11 mouse cellular contexts compared by ENCODE assay signal in the genomic region with DNA sequence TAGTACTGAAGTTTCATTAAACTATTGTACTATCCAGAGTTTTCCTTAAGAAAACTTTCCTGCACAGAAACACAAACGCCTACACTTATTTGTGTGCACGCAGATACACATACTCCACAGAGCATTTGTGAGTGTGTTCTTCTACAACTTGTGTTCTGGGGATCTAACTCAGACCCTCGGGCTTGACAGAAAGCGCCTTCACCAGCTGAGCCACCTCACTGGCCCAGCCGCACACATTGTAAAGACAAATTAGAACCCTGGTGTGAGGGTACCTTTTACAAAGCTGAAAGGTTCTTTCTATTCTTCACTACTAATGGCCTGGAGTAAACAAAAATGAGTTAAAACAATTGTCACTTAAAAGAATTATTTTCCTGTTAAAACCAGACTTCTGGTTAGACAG. TPM values are rescaled to one million over a fixed set of nuclear protein-coding genes. Genes with fewer than 3 reads are reported as not detected.
DNase-seq lines count a peak whose midpoint lies in the region; ATAC-seq and TF ChIP-seq lines count a peak whose summit lies in the region.
"Had no signal": no experiment of that assay in that cellular context is flagged by ENCODE, and none has a peak within 500 bp of the region (broad histone marks: within the 10 kb centered on the region; RNA-seq: fewer than 3 reads in every experiment).

No protein-coding gene starts in this region.

- peaks cover 31% of the 10 kb centered on the region for H3K4me1 ChIP-seq in forebrain, embryonic 10.5 days
- peaks cover 29% of the 10 kb centered on the region for H3K4me1 ChIP-seq in hindbrain, embryonic 15.5 days (replicated peaks)
- H3K4me1 ChIP-seq in neural tube, embryonic 13.5 days (replicated peaks), result peaks cover 33% of the 10 kb centered on the region

- no peak for DNase-seq in layer of hippocampus, adult 2 months (ENCODE audit: low spot score in 2 of 2)
- DNase-seq in layer of hippocampus, adult 11-12 months (ENCODE audit: low spot score), result no peak
- DNase-seq in forebrain, embryonic 10.5 days (ENCODE audit: extremely low spot score, low spot score), result no peak
- DNase-seq in cerebellum, postnatal 14 days, result no peak
- no peak for DNase-seq in Muller cell, postnatal 12 days (ENCODE audit: inconsistent ontology term)
- DNase-seq: adrenal gland, postnatal 36 days; kidney, postnatal 25 days; lung, adult 2 months; spleen, adult 18-20 months had no signal

- no peak for ATAC-seq in hindbrain, embryonic 15.5 days (ENCODE audit: low FRiP score, low read depth)
- no peak for ATAC-seq in neural tube, embryonic 13.5 days (ENCODE audit: low read depth)

- peak overlapping the region; percentile 30; the same call in 1 of the 2 replicates for H3K27ac ChIP-seq in layer of hippocampus, adult 2 months
- H3K27ac ChIP-seq in forebrain, embryonic 10.5 days, result no peak overlapping the region
- H3K27ac ChIP-seq in hindbrain, embryonic 15.5 days (replicated peaks), result no peak overlapping the region
- no peak overlapping the region for H3K27ac ChIP-seq in neural tube, embryonic 13.5 days (replicated peaks)

- 79% methylated on average over 5 of the region's 5 CpGs for WGBS in forebrain, embryonic 10.5 days
- 69% methylated on average over 5 of the region's 5 CpGs for WGBS in hindbrain, embryonic 15.5 days
- WGBS in neural tube, embryonic 13.5 days, result 66% methylated on average over 5 of the region's 5 CpGs

- peak overlapping the region; percentile 96; the same call in 1 of the 2 replicates for H3K4me3 ChIP-seq in layer of hippocampus, adult 2 months
- H3K4me3 ChIP-seq in forebrain, embryonic 10.5 days, result peak overlapping the region; percentile 89; the same call in 1 of the 2 replicates
- H3K4me3 ChIP-seq in hindbrain, embryonic 15.5 days, result no peak overlapping the region
- peak overlapping the region; percentile 93; the same call in 1 of the 2 replicates for H3K4me3 ChIP-seq in neural tube, embryonic 13.5 days

- peaks cover 60% of the 10 kb centered on the region for H3K36me3 ChIP-seq in forebrain, embryonic 10.5 days (replicated peaks)
- H3K36me3 ChIP-seq in hindbrain, embryonic 15.5 days, result peaks cover 23% of the 10 kb centered on the region
- H3K36me3 ChIP-seq in neural tube, embryonic 13.5 days, result peaks cover 29% of the 10 kb centered on the region

- no peak overlapping the region for H3K9ac ChIP-seq in hindbrain, embryonic 15.5 days
- no peak overlapping the region for H3K9ac ChIP-seq in neural tube, embryonic 13.5 days

- peak overlapping the region; percentile 68 for H3K4me2 ChIP-seq in hindbrain, embryonic 15.5 days
- H3K4me2 ChIP-seq in neural tube, embryonic 13.5 days, result peak overlapping the region; percentile 70

- TF ChIP-seq CTCF in layer of hippocampus, adult 2 months (conservative IDR thresholded peaks at IDR 0.05), result no peak

- no peaks in the 10 kb centered on the region for H3K9me3 ChIP-seq in forebrain, embryonic 10.5 days
- no peaks in the 10 kb centered on the region for H3K9me3 ChIP-seq in hindbrain, embryonic 15.5 days
- no peaks in the 10 kb centered on the region for H3K9me3 ChIP-seq in neural tube, embryonic 13.5 days

- H3K27me3 ChIP-seq in forebrain, embryonic 10.5 days (ENCODE audit: poor library complexity, severe bottlenecking), result no peaks in the 10 kb centered on the region
- H3K27me3 ChIP-seq in hindbrain, embryonic 15.5 days, result no peaks in the 10 kb centered on the region
- H3K27me3 ChIP-seq in neural tube, embryonic 13.5 days, result no peaks in the 10 kb centered on the region

RNA-seq across cellular contexts. Expression of a gene that starts 2.7 kb away (rescaled TPM):
- total RNA-seq in layer of hippocampus, adult 2 months (2021), result 100 to 1,000 TPM; 275 to 283 TPM
- 490 and 521 TPM in 2 replicates for polyA plus RNA-seq in forebrain, embryonic 10.5 days (2016; fragmentation: Nextera tagmentation; extraction: Ambion mirVana)
- 407 and 424 TPM in 2 replicates for polyA plus RNA-seq in hindbrain, embryonic 15.5 days (2015; fragmentation: Nextera tagmentation; extraction: Ambion mirVana)
- polyA plus RNA-seq in neural tube, embryonic 13.5 days (2015; fragmentation: Nextera tagmentation; extraction: Ambion mirVana), result 455 and 475 TPM in 2 replicates
